Mouse (Mus musculus) left cerebral cortex, postnatal 25 days (tissue): ENCODE data around the gene Gm4201. TPM values are rescaled to one million over a fixed set of nuclear protein-coding genes. Genes with fewer than 3 reads are reported as not detected.
"Not testable (repeated sequence)": the region's sequence is repeated elsewhere in the genome, so short reads cannot be mapped to it uniquely, and the experiment has no call there.

Source experiments
- DNase-seq, 2 experiments: peaks; one replicate each; pipeline ENCODE4 v3.0.0; 2022; ENCODE audit warnings: low spot score in 2 of 2, mixed read lengths in 1 of 2
- intact Hi-C: fragments of 180-260 bp; cut with DNase I; formaldehyde crosslinking; loops from one replicate; pipeline ENCODE4 v1.15.1; 2025
- total RNA-seq, 2 experiments: library from RNA; stranded (reverse); gene quantifications; 2 replicates each; pipeline ENCODE4 v1.2.3; 2021

Gm4201 gene
- total RNA-seq, result not detected

- DNase-seq, intact Hi-C loops: not testable (repeated sequence)
Observed at GRCm38 (mm10) chr7:22565243-22565642, at the start of gene Gm4201. Gm4201 (minus strand) TSS chr7:22565343.

- intact Hi-C loops, DNase-seq: not testable (repeated sequence)
Observed at GRCm38 (mm10) chr7:22588027-22588426, 22.9 kb upstream of the Gm4201 start, which contains the start of gene Gm4565. Gm4565 (minus strand) TSS chr7:22588127.

DNA sequence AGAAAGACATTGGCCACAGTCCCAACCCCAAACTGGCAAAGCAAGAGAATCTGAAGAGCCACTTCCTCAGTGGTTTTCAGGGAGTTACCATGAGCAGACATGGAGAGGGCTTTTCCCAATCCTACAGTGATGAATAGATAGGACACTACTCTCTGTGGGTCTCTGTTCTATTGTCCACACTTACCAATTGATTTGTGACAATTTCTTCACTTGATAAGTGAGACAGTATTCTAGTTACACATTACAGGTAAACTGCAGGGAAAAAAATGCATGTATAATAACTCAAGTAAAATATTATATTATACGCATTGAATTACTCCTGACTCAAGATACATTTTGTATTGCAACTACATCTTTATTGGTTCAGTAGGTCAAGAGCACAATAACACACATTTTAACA lies 30.4 kb downstream of the Gm4201 start, which contains the start of gene Gm8677:
Gm8677 (minus strand) TSS at position 101 of the 400 bp plus-strand sequence.
- intact Hi-C loops, DNase-seq: not testable (repeated sequence)

DNA sequence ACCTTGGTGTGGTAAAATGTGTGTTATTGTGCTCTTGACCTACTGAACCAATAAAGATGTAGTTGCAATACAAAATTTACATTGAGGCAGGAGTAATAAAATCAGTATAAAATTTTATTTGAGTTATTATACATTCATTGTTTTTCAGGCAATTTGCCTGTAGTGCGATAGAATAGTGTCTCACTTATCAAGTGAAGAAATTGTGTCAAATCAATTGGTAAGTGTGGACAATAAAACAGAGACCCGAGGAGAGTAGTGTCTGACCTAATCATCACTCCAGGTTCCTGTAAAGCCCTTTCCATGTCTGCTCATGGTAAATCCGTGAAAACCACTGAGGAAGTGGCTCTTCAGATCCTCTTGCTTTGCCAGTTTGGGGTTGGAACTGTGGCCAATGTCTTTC lies 42.5 kb downstream of the Gm4201 start, which contains the start of gene Vmn1r152:
Vmn1r152 (plus strand) TSS at position 301 of the 400 bp plus-strand sequence.
- intact Hi-C loops, DNase-seq: not testable (repeated sequence)

Other genes starting within 250 kb of the Gm4201 start
- not detected for gene Gm4187, start 235.6 kb downstream of the Gm4201 start, total RNA-seq
- not detected for gene Gm8660, start 194.3 kb downstream of the Gm4201 start, total RNA-seq
- not detected for gene Vmn1r148, start 151.8 kb downstream of the Gm4201 start, total RNA-seq
- not detected for gene Vmn1r149, start 127.1 kb downstream of the Gm4201 start, total RNA-seq
- not detected for gene Gm10665, start 101.3 kb downstream of the Gm4201 start, total RNA-seq
- not detected for gene Vmn1r151, start 65.7 kb downstream of the Gm4201 start, total RNA-seq
- gene Vmn1r152, start 42.4 kb downstream of the Gm4201 start, total RNA-seq, result not detected
- not detected for gene Gm8677, start 30.5 kb downstream of the Gm4201 start, total RNA-seq
- not detected for gene Gm4565, start 22.8 kb upstream of the Gm4201 start, total RNA-seq
- gene Vmn1r155, start 92.7 kb upstream of the Gm4201 start, total RNA-seq, result not detected
- gene Gm8693, start 127.0 kb upstream of the Gm4201 start, total RNA-seq, result not detected
- gene Gm4567, start 154.4 kb upstream of the Gm4201 start, total RNA-seq, result not detected
- gene Vmn1r157, start 196.4 kb upstream of the Gm4201 start, total RNA-seq, result not detected
- gene Vmn1r158, start 225.4 kb upstream of the Gm4201 start, total RNA-seq, result not detected